Mouse (Mus musculus): Measurements from ENCODE around the gene Cypt12. TPM values are rescaled to one million over a fixed set of nuclear protein-coding genes. Genes with fewer than 3 reads are reported as not detected.

Gene Cypt12
- not detected for polyA plus RNA-seq (2012; fragmentation: generic; extraction: Trizol)

DNA sequence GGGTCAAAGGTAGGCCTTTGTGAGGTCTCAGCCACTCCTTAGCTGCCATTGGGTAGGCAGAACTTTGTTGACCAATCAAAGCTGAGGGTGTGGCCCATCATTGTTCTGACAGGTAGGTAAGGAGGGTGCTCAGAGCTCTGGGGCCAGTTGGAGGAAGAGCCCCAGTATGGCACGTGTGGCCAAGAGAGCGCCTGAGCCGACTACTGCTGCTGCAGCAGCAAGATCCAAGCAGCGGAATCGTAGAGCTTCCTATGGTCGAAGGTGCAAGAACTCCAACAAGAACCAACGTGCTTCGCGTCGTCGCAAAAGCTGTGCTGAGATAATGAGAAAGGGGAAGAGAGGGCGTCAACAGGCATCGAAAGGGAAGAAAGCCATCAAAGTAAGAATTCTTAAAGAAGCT lies at the start of gene Cypt12:
Gene Cypt12, plus strand, starts transcription at position 112 of the 400 bp plus-strand sequence.
- Histone ChIP-seq H3K79me2 (ENCODE audit: control insufficient read depth, insufficient read depth) (no peaks in the 10 kb centered on the region), H3K4me3 (no peak within 1 kb of the TSS), H3K4me2 (ENCODE audit: low read depth) (no peak within 1 kb of the TSS), H3ac (ENCODE audit: control insufficient read depth, insufficient read length) (no peak within 1 kb of the TSS), H3K27me3 (ENCODE audit: control insufficient read depth, insufficient read depth, insufficient read length) (no peaks in the 10 kb centered on the region), H3K36me3 (ENCODE audit: control insufficient read depth, insufficient read depth) (no peaks in the 10 kb centered on the region)
- TF ChIP-seq POLR2A (IDR thresholded peaks at IDR 0.05; ENCODE audit: insufficient read length, low read depth) (no peak), REST (IDR thresholded peaks at IDR 0.05; ENCODE audit: insufficient read depth, insufficient read length) (no peak), MYOG (IDR thresholded peaks at IDR 0.05; ENCODE audit: control insufficient read depth in 1 of 3, insufficient read depth in 1 of 3, insufficient read length in 2 of 3, low read depth in 2 of 3) (no peak), MAX (IDR thresholded peaks at IDR 0.05; ENCODE audit: low read depth) (no peak), MYOD1 (IDR thresholded peaks at IDR 0.05; ENCODE audit: control insufficient read depth in 1 of 3, insufficient read length in 2 of 3, low read depth in 2 of 3) (no peak), CEBPB (IDR thresholded peaks at IDR 0.05; ENCODE audit: insufficient read depth, poor library complexity, severe bottlenecking) (no peak), SRF (IDR thresholded peaks at IDR 0.05; ENCODE audit: control insufficient read depth, insufficient read length, low read depth) (no peak), E2F4 (IDR thresholded peaks at IDR 0.05; ENCODE audit: insufficient read depth) (no peak), USF1 (IDR thresholded peaks at IDR 0.05; ENCODE audit: low read depth) (no peak), POLR2AphosphoS2 (IDR thresholded peaks at IDR 0.05; ENCODE audit: insufficient read length, low read depth) (no peak)

DNA sequence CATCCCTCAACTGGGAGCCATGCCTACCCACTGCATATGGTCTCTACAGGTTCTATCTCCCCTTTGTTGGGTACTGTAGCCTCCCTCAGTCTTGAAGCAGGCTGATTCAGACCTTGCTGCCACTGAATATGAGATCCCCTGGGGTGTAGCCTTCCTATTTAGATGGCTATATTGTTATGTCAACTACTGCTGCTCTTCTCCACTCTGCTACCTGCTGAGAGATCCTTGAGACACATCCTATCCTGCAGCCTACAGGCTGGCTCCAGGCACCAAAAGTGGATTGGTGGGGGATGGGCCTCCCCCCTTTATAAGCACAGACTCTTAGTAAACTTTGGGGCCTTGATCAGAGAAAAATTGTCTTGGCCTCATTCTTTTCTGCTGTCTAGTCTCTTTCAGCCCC lies 34.4 kb upstream of the Cypt12 start:
- Histone ChIP-seq H3K27me3 (ENCODE audit: control insufficient read depth, insufficient read depth, insufficient read length) (no peaks in the 10 kb centered on the region), H3K36me3 (ENCODE audit: control insufficient read depth, insufficient read depth) (no peaks in the 10 kb centered on the region), H3K4me3 (no peak overlapping the region), H3ac (ENCODE audit: control insufficient read depth, insufficient read length) (no peak overlapping the region), H3K79me2 (ENCODE audit: control insufficient read depth, insufficient read depth) (no peaks in the 10 kb centered on the region), H3K4me2 (ENCODE audit: low read depth) (no peak overlapping the region)
- no peak for TF ChIP-seq MYOG (IDR thresholded peaks at IDR 0.05; ENCODE audit: control insufficient read depth in 1 of 3, insufficient read depth in 1 of 3, insufficient read length in 2 of 3, low read depth in 2 of 3)
- TF ChIP-seq E2F4 (IDR thresholded peaks at IDR 0.05; ENCODE audit: insufficient read depth) = no peak
- no peak for TF ChIP-seq CEBPB (IDR thresholded peaks at IDR 0.05; ENCODE audit: insufficient read depth, poor library complexity, severe bottlenecking)
- no peak for TF ChIP-seq POLR2AphosphoS2 (IDR thresholded peaks at IDR 0.05; ENCODE audit: insufficient read length, low read depth)
- TF ChIP-seq TCF3 (IDR thresholded peaks at IDR 0.05; ENCODE audit: insufficient read length, low read depth) = no peak
- no peak for TF ChIP-seq MAX (IDR thresholded peaks at IDR 0.05; ENCODE audit: low read depth)
- TF ChIP-seq MYOD1 (IDR thresholded peaks at IDR 0.05; ENCODE audit: control insufficient read depth in 1 of 3, insufficient read length in 2 of 3, low read depth in 2 of 3) = no peak
- TF ChIP-seq SRF (IDR thresholded peaks at IDR 0.05; ENCODE audit: control insufficient read depth, insufficient read length, low read depth) = no peak

- Histone ChIP-seq H3K4me3 (no peak overlapping the region), H3K79me2 (ENCODE audit: control insufficient read depth, insufficient read depth) (no peaks in the 10 kb centered on the region), H3ac (ENCODE audit: control insufficient read depth, insufficient read length) (no peak overlapping the region), H3K36me3 (ENCODE audit: control insufficient read depth, insufficient read depth) (no peaks in the 10 kb centered on the region), H3K27me3 (ENCODE audit: control insufficient read depth, insufficient read depth, insufficient read length) (no peaks in the 10 kb centered on the region), H3K4me2 (ENCODE audit: low read depth) (no peak overlapping the region)
- TF ChIP-seq POLR2A (IDR thresholded peaks at IDR 0.05; ENCODE audit: insufficient read length, low read depth) (no peak), REST (IDR thresholded peaks at IDR 0.05; ENCODE audit: insufficient read depth, insufficient read length) (no peak)
Measured at GRCm38 (mm10) chr3:17940206-17940605, 8.0 kb upstream of the Cypt12 start.

All from myocyte (in vitro differentiated cells).